Mouse (Mus musculus) hindbrain, embryonic 11.5 days (tissue): ENCODE results near the gene Rai14. TPM values are rescaled to one million over a fixed set of nuclear protein-coding genes. Genes with fewer than 3 reads are reported as not detected.

Source experiments
- ATAC-seq: fragments of 200-750 bp; cut with Nextera tagmentation; 2 replicates; pipeline ENCODE4 v1.8.0; 2017; ENCODE audit warnings: mild to moderate bottlenecking, moderate TSS enrichment, moderate library complexity; ENCODE audit not compliant: low FRiP score
- DNase-seq: peaks from one replicate; pipeline ENCODE4 v3.0.0-alpha.2; 2015; ENCODE audit warnings: low spot score
- H3K27ac ChIP-seq: fragments of 300-500 bp; sonication (generic); 2 replicates; pipeline ENCODE4 v1.5.1; 2014; ENCODE audit warnings: mild to moderate bottlenecking, low read depth, low read length
- H3K27me3 ChIP-seq: fragments of 300-500 bp; sonication (generic); 2 replicates; pipeline ENCODE4 v1.6.1; 2014; ENCODE audit warnings: mild to moderate bottlenecking, low read length, moderate library complexity, mixed read lengths; ENCODE audit not compliant: control insufficient read depth, insufficient read depth
- H3K36me3 ChIP-seq: fragments of 300-500 bp; sonication (generic); 2 replicates; pipeline ENCODE4 v1.6.1; 2014; ENCODE audit warnings: mild to moderate bottlenecking, low read length, moderate library complexity, mixed read lengths; ENCODE audit not compliant: control insufficient read depth, insufficient read depth
- H3K4me1 ChIP-seq: fragments of 300-500 bp; sonication (generic); replicated peaks from 2 replicates; pipeline ENCODE4 v1.6.1; 2014; ENCODE audit warnings: low read length, mixed read lengths; ENCODE audit not compliant: control insufficient read depth, insufficient read depth
- H3K4me2 ChIP-seq: fragments of 300-500 bp; sonication (generic); replicated peaks from 2 replicates; pipeline ENCODE4 v1.6.1; 2014; ENCODE audit warnings: mild to moderate bottlenecking, low read depth, low read length
- H3K4me3 ChIP-seq: fragments of 300-500 bp; sonication (generic); 2 replicates; pipeline ENCODE4 v1.5.1; 2014; ENCODE audit warnings: low read depth, low read length
- H3K9ac ChIP-seq: fragments of 300-500 bp; sonication (generic); 2 replicates; pipeline ENCODE4 v1.6.1; 2014; ENCODE audit warnings: low read depth, low read length
- H3K9me3 ChIP-seq: fragments of 300-500 bp; sonication (generic); 2 replicates; pipeline ENCODE4 v1.6.1; 2016; ENCODE audit warnings: low read length; ENCODE audit not compliant: control insufficient read depth
- WGBS: fragments of 180-500 bp; shearing (Covaris S2); extraction: QIAGEN DNeasy Blood & Tissue Kit; methylation state at CpG from one replicate; pipeline ENCODE4 v1.1.7; 2014; 5-methylcytosine and 5-hydroxymethylcytosine counted together
- polyA plus RNA-seq: library from polyadenylated mRNA; unstranded; fragments of >200 nt; fragmentation: Nextera tagmentation; extraction: Ambion mirVana; gene quantifications from 2 replicates; pipeline ENCODE4 v1.2.1, GENCODE M21; 2014

Gene Rai14
- polyA plus RNA-seq, 1 experiment from 2014 or later = 93.4 TPM

DNA sequence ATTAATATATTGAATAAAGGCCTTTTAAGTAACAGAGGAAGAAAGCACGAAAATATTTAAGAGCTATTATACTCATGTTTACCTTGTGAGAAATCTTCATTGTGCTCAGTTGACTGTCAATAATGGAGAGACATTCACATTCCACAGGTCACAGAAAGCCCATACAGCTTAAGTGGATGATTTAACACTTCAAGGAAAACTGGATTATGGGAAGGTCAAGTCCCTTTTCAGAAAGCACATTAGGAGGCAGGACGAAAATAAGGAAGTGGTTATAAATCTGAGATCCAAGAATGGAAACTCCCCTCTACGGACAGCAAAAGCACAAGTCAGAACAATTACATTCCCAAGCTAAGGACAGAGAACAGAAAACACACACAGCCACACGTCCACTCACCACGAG is 41.5 kb downstream of the Rai14 start:
- Histone ChIP-seq H3K4me3 (no peak overlapping the region), H3K9me3 (no peaks in the 10 kb centered on the region), H3K27ac (no peak overlapping the region), H3K4me1 (no peaks in the 10 kb centered on the region; the same call in 1 of the 2 replicates), H3K4me2 (no peak overlapping the region), H3K36me3 (no peaks in the 10 kb centered on the region), H3K27me3 (no peaks in the 10 kb centered on the region), H3K9ac (no peak overlapping the region)
- DNase-seq = no peak
- WGBS = 81% methylated on average over 5 of the region's 5 CpGs
- no peak for ATAC-seq

DNA sequence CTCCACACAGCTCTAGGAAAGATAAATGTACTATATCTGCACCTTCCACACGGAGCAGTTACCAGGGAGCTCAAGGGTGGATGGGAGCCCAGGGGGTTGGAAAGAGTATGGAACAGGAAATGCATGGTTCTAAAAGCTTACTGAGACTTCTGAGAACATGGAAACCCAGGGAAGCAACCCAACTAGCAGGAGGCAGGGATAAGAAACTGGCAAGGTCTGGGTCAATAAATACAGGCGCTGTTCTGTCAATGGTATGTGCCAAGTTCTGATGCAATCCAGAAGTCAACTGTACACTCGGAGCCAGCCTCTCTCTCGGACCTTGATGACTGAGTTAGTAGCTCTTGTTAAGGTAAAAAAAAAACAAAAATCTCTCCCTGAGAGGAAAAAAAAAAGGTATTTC is 42.6 kb downstream of the Rai14 start:
- no peak for ATAC-seq
- H3K27ac ChIP-seq = no peak overlapping the region
- no peak overlapping the region for H3K4me3 ChIP-seq
- no peak overlapping the region for H3K4me2 ChIP-seq
- H3K27me3 ChIP-seq = no peaks in the 10 kb centered on the region
- no peak overlapping the region for H3K9ac ChIP-seq
- WGBS = 84% methylated on average over 4 of the region's 4 CpGs
- DNase-seq = no peak
- no peaks in the 10 kb centered on the region; the same call in 1 of the 2 replicates for H3K4me1 ChIP-seq
- no peaks in the 10 kb centered on the region for H3K9me3 ChIP-seq
- H3K36me3 ChIP-seq = no peaks in the 10 kb centered on the region

DNA sequence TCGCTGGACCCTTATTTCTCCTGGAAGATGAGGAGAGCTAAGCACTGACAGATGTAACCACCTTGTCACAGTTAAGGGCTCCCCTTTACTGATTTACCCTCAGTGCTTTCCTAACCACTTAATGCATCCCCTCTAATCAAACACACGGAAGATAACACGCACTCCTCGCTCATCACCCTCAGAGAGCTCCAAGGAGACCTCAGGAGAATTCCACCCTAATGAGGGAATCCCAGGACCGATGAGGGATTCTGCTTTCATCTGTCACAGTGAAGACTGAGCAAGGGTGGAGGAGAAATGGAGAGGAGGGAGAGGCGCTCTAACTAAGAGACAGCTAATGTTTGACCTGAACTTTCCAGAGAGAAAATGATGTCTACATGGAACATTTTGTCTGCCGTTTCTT is 44.3 kb downstream of the Rai14 start:
- Histone ChIP-seq H3K4me1 (no peaks in the 10 kb centered on the region; the same call in 1 of the 2 replicates), H3K27me3 (no peaks in the 10 kb centered on the region), H3K4me2 (no peak overlapping the region), H3K9ac (no peak overlapping the region), H3K4me3 (no peak overlapping the region), H3K9me3 (no peaks in the 10 kb centered on the region), H3K27ac (no peak overlapping the region), H3K36me3 (no peaks in the 10 kb centered on the region)
- no peak for ATAC-seq
- 69% methylated on average over 7 of the region's 7 CpGs for WGBS
- DNase-seq = no peak

DNA sequence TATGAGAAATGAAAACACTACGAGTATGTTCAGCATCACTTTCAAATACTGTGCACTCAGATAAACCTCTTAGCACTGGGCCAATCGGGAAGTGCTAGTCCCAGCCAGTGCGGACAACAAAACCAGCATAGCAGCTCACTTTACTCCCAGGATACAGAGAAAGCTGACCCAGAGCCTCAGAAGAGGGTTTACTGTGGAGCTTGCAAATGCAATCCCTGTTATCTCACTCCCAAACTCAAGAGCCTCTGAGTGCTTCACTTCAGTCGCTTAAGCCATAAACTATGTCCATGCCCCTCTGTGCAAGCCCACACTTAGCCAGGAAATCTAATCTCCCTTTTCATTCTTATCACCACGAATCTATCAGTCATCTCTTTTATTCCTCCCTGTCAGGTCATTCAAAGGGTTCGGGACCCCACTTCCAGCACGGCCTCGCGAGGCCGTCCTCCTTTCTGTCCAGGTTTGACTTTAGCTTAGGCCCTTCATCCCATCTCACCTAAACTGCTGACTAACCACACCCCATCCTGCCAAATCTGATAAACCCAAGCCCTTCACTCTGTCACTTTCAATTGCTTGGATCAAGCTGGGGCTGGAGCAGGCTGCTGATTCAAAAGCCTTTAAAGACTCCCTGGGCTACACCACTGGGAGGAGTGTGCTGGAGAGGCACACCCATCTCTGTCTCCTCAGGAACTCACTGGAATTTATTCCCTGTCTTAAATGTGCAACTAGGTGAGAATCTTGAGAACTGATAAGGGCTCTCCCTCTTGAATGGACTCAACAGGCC is 46.1 kb downstream of the Rai14 start:
- Histone ChIP-seq H3K36me3 (no peaks in the 10 kb centered on the region), H3K4me2 (no peak overlapping the region), H3K9ac (no peak overlapping the region), H3K9me3 (no peaks in the 10 kb centered on the region), H3K27ac (no peak overlapping the region), H3K27me3 (no peaks in the 10 kb centered on the region), H3K4me1 (no peaks in the 10 kb centered on the region; the same call in 1 of the 2 replicates), H3K4me3 (no peak overlapping the region)
- ATAC-seq = no peak
- DNase-seq = no peak
- 63% methylated on average over 10 of the region's 10 CpGs for WGBS

DNA sequence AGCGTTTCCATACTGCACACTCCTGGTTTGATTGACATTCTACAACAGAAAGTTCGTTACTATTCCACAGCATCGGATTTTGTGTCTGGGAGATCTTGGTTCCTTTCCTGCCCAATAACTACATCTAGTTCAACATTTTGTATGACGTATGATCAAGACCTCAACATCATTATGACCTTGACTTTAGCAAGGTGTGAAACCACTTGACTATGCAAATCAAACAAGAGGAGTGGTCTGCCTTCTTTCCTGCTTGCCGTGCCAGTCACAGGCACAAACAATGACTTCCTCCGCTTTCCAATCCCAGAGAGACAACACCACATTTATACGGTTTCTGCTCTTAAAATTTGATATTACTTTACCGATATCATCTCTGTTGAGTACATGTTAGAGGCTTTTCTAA is 48.6 kb downstream of the Rai14 start:
- H3K4me3 ChIP-seq = no peak overlapping the region
- H3K9me3 ChIP-seq = no peaks in the 10 kb centered on the region
- ATAC-seq = no peak
- H3K36me3 ChIP-seq = no peaks in the 10 kb centered on the region
- no peak for DNase-seq
- no peak overlapping the region for H3K9ac ChIP-seq
- H3K27me3 ChIP-seq = no peaks in the 10 kb centered on the region
- H3K4me2 ChIP-seq = no peak overlapping the region
- no peaks in the 10 kb centered on the region; the same call in 1 of the 2 replicates for H3K4me1 ChIP-seq
- H3K27ac ChIP-seq = no peak overlapping the region
- 87% methylated on average over 8 of the region's 8 CpGs for WGBS

DNA sequence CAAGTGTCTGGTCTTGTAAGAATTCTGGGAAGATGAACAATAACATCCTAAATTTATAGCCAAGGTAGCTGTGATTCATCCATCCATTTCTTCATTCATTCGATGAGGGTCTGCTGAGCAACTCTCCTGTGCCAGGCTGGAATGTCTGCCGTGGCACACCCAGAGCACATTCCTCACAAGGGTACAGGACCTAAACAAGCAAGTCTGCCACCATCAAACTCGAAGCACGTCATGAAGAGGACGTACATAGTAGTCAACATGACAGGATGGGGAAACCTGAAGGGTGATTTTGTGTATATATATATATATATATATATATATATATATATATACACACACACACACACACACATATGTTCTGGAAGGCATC is 49.9 kb downstream of the Rai14 start:
- Histone ChIP-seq H3K9me3 (no peaks in the 10 kb centered on the region), H3K9ac (no peak overlapping the region), H3K27ac (no peak overlapping the region), H3K4me3 (no peak overlapping the region), H3K4me1 (no peaks in the 10 kb centered on the region; the same call in 1 of the 2 replicates), H3K4me2 (no peak overlapping the region), H3K36me3 (peaks cover 3% of the 10 kb centered on the region; the same call in 1 of the 2 replicates), H3K27me3 (no peaks in the 10 kb centered on the region)
- DNase-seq (no peak), ATAC-seq (no peak)
- WGBS = 90% methylated on average over 5 of the region's 5 CpGs

DNA sequence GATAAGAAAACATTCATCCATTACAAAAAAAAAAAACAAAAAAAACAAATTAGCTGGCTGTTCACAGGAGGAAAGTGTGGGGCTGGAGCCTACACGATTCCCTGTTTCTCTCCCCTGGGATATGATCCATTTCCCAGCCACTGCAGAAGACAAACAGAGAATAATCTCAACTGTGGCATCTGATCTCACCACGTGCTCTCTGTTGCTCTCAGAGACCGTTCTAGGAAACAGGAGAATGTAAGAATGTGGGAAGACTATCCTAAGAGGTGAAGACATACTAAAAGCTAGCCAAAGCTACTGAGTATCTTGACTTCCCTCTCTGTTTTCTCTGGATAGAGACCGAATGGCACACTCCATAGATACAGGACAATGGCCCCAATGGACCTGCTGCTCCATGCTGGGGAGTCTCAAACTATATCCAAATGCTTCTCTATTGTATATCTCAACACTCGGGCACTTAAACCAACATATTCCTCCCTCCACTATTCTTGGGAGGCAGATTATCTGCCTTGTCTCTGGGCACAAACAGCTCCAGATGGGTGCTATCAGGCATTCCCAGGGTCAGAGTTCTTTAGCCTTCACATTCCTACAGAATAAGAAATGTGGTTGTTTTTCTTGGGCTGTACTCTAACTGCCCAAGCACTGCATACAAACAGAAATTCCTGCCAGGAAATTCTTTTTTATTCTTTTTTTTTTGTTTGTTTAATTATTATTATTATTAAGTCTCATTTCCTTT is 50.5 kb downstream of the Rai14 start:
- no peak overlapping the region for H3K4me2 ChIP-seq
- WGBS = 64% methylated on average over 5 of the region's 5 CpGs
- no peak overlapping the region for H3K9ac ChIP-seq
- no peaks in the 10 kb centered on the region; the same call in 1 of the 2 replicates for H3K4me1 ChIP-seq
- H3K9me3 ChIP-seq = no peaks in the 10 kb centered on the region
- H3K27ac ChIP-seq = no peak overlapping the region
- ATAC-seq = no peak
- H3K4me3 ChIP-seq = no peak overlapping the region
- H3K36me3 ChIP-seq = peaks cover 3% of the 10 kb centered on the region; the same call in 1 of the 2 replicates
- no peaks in the 10 kb centered on the region for H3K27me3 ChIP-seq
- DNase-seq = no peak

DNA sequence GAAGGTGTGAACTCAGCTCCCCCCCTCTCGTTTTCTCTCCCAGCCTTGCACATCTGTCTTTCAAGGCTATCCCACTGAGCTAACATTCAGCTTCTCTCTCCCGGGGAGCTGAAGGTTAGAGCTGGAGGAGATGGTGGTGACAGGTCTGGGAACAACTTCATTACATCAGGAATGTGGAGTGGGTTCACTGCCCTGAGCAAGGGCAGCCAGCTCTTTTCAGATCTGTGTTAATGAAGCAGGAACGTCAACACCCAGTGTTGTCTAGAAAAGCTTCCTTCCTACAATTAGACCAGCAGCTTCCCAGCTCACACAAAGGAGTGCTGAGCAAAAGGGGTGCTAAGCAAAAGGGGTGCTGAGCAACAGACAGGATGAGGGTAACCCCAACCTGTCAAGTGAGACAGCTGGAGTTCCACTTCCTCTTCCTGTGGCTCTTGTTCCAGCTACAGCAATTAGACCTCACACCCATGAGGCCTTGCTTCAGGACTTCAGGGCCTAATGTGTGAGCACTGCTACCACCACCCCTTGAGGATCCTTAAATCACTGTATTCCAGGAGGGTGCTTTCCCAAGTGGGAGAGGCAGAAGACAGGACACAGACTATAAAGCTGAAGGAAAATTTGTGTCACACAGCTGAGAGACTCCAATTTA is 52.3 kb downstream of the Rai14 start:
- Histone ChIP-seq H3K4me2 (no peak overlapping the region), H3K9me3 (no peaks in the 10 kb centered on the region), H3K4me1 (no peaks in the 10 kb centered on the region), H3K27ac (no peak overlapping the region), H3K27me3 (no peaks in the 10 kb centered on the region), H3K36me3 (peaks cover 3% of the 10 kb centered on the region; the same call in 1 of the 2 replicates), H3K4me3 (no peak overlapping the region), H3K9ac (no peak overlapping the region)
- 41% methylated on average over 3 of the region's 3 CpGs for WGBS
- no peak for DNase-seq
- ATAC-seq = no peak
